Mouse (Mus musculus) spleen, adult 2 months (tissue): Measurements from ENCODE around the gene Dut. TPM values are rescaled to one million over a fixed set of nuclear protein-coding genes. Genes with fewer than 3 reads are reported as not detected.

ENCODE experiments used
- DNase-seq, 2 experiments: peaks; one replicate each; pipeline versions ENCODE4 v3.0.0 to v3.0.0-alpha.2; 2012 to 2021; ENCODE audit warnings: low spot score in 2 of 2, low read depth in 1 of 2
- H3K27ac ChIP-seq: fragments of 200-500 bp; 2 replicates; pipeline ENCODE4 v1.5.1; 2012; ENCODE audit warnings: low read length, inconsistent platforms; ENCODE audit not compliant: insufficient read depth
- H3K27me3 ChIP-seq: fragments of 200-500 bp; 2 replicates; pipeline ENCODE4 v1.6.1; 2012; ENCODE audit warnings: mild to moderate bottlenecking, moderate library complexity, low read length, inconsistent platforms; ENCODE audit not compliant: control insufficient read depth, insufficient read depth
- H3K36me3 ChIP-seq: fragments of 200-500 bp; 2 replicates; pipeline ENCODE4 v1.6.1; 2012; ENCODE audit warnings: mild to moderate bottlenecking, low read length, inconsistent platforms; ENCODE audit not compliant: control insufficient read depth, insufficient read depth
- H3K4me1 ChIP-seq: fragments of 200-500 bp; 2 replicates; pipeline ENCODE4 v1.6.1; 2011; ENCODE audit warnings: inconsistent platforms; ENCODE audit not compliant: control insufficient read depth, insufficient read depth, insufficient read length
- H3K4me3 ChIP-seq: fragments of 200-500 bp; 2 replicates; pipeline ENCODE4 v1.5.1; 2011; ENCODE audit warnings: mild to moderate bottlenecking, inconsistent platforms; ENCODE audit not compliant: insufficient read depth, insufficient read length; ENCODE audit errors: extremely low read depth
- CTCF ChIP-seq: fragments of 200-500 bp; IDR thresholded peaks from 2 replicates; pipeline ENCODE4 v1.5.1; 2011; ENCODE audit warnings: mild to moderate bottlenecking, inconsistent platforms; ENCODE audit not compliant: insufficient read depth, insufficient read length, insufficient replicate concordance; ENCODE audit errors: extremely low read depth
- POLR2A ChIP-seq: fragments of 200-500 bp; IDR thresholded peaks from 2 replicates; pipeline ENCODE4 v1.6.1; 2011; ENCODE audit warnings: low read depth, low read length, inconsistent platforms
- WGBS: fragments of 180-500 bp; shearing (Covaris S2); methylation state at CpG from one replicate; pipeline ENCODE4 v1.1.7; 2018; 5-methylcytosine and 5-hydroxymethylcytosine counted together
- polyA plus RNA-seq: library from polyadenylated mRNA; depleted of rRNA; stranded (reverse); fragments of >200 nt; gene quantifications from 2 replicates; pipeline ENCODE4 v1.2.3, GENCODE M21; 2012; rRNA removed

The Dut gene
- polyA plus RNA-seq: 14.3 and 32.4 TPM in 2 replicates

GRCm38 (mm10) chr2:125247108-125247961 is at the start of gene Dut:
Dut (plus strand) TSS chr2:125247190.
- peak; percentile 93 to 98 for DNase-seq
- under 1% methylated on average over 95 of the region's 96 CpGs for WGBS
- Histone ChIP-seq H3K27me3 (no peaks in the 10 kb centered on the region), H3K36me3 (no peaks in the 10 kb centered on the region; the same call in 1 of the 2 replicates), H3K4me1 (peaks cover 6% of the 10 kb centered on the region; the same call in 1 of the 2 replicates), H3K27ac (peak within 1 kb of the TSS; percentile 71), H3K4me3 (peak within 1 kb of the TSS; percentile 68)
- TF ChIP-seq POLR2A (peak; percentile 16; the same call in 1 of the 2 replicates), CTCF (peak; percentile 35; the same call in 1 of the 2 replicates)

- H3K36me3 ChIP-seq: no peaks in the 10 kb centered on the region
- no peak for DNase-seq
Observed at GRCm38 (mm10) chr2:125208894-125209596, 37.9 kb upstream of the Dut start.

GRCm38 (mm10) chr2:125211831-125212510 is 35.0 kb upstream of the Dut start:
- Histone ChIP-seq H3K36me3 (no peaks in the 10 kb centered on the region), H3K4me3 (no peak overlapping the region), H3K4me1 (no peaks in the 10 kb centered on the region), H3K27me3 (no peaks in the 10 kb centered on the region), H3K27ac (no peak overlapping the region)
- TF ChIP-seq POLR2A (no peak), CTCF (no peak)
- WGBS: 75% methylated on average over 10 of the region's 10 CpGs
- no peak for DNase-seq

More at GRCm38 (mm10) chr2:125208894-125209596, 37.9 kb upstream of the Dut start:
- no peaks in the 10 kb centered on the region for H3K27me3 ChIP-seq
- no peak overlapping the region for H3K27ac ChIP-seq
- no peak overlapping the region for H3K4me3 ChIP-seq
- H3K4me1 ChIP-seq: no peaks in the 10 kb centered on the region
- 82% methylated on average over 14 of the region's 14 CpGs for WGBS
- TF ChIP-seq CTCF (no peak), POLR2A (no peak)

GRCm38 (mm10) chr2:125214592-125214991 is 32.4 kb upstream of the Dut start:
- 11% methylated on average over 3 of the region's 3 CpGs for WGBS

GRCm38 (mm10) chr2:125217286-125217685 is 29.7 kb upstream of the Dut start:
- DNase-seq: no peak
- Histone ChIP-seq H3K4me1 (no peaks in the 10 kb centered on the region), H3K36me3 (no peaks in the 10 kb centered on the region), H3K4me3 (no peak overlapping the region), H3K27ac (no peak overlapping the region), H3K27me3 (no peaks in the 10 kb centered on the region; the same call in 1 of the 2 replicates)
- no peak for TF ChIP-seq CTCF
- TF ChIP-seq POLR2A: no peak
- 28% methylated on average over 6 of the region's 6 CpGs for WGBS

More at GRCm38 (mm10) chr2:125214592-125214991, 32.4 kb upstream of the Dut start:
- Histone ChIP-seq H3K36me3 (no peaks in the 10 kb centered on the region), H3K4me3 (no peak overlapping the region), H3K27ac (no peak overlapping the region), H3K27me3 (no peaks in the 10 kb centered on the region), H3K4me1 (no peaks in the 10 kb centered on the region)
- TF ChIP-seq POLR2A (no peak), CTCF (peak; percentile 20; the same call in 1 of the 2 replicates)
- DNase-seq: peak; percentile 12 to 45

- Histone ChIP-seq H3K36me3 (no peaks in the 10 kb centered on the region), H3K27ac (no peak overlapping the region), H3K4me3 (no peak overlapping the region), H3K27me3 (no peaks in the 10 kb centered on the region; the same call in 1 of the 2 replicates), H3K4me1 (no peaks in the 10 kb centered on the region)
- no peak for DNase-seq
- TF ChIP-seq POLR2A: no peak
- TF ChIP-seq CTCF: no peak
- 88% methylated on average over 1 of the region's 1 CpGs for WGBS
Observed at GRCm38 (mm10) chr2:125218566-125218965, 28.4 kb upstream of the Dut start.
